Mouse (Mus musculus): ENCODE results near the gene Fbxo40.

- TF ChIP-seq CTCF (IDR thresholded peaks at IDR 0.05; ENCODE audit: low read depth, low read length) (no peak), POLR2A (IDR thresholded peaks at IDR 0.05; ENCODE audit: borderline replicate concordance, low read depth, low read length) (no peak)
Observed at GRCm38 (mm10) chr16:36999366-36999972, 9.2 kb upstream of the Fbxo40 start.

All from bone marrow macrophage, adult 2 months (primary cell).